In the genomic region with DNA sequence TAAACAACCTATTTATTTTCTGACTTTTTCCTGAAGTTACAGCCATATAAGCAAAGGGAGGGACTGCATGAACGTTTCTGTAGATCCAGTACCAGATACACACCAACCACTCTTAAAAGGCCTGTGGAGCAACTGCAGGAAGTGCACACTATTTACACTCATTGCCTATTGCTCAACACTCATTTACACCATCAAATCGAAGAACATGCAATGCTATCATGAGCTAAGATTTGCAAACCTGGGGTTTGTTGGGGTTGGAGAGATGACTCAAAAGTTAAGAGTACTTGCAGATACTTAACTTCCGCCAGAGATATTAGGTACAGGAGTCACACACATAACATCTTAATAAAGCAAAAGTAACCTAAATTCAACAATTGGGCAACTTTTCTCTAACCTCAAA, we compare ENCODE assay signal across 29 mouse cellular contexts.
A peak's percentile ranks its signal among the peaks of the same experiment; 100 is the strongest.
DNase-seq lines count a peak whose midpoint lies in the region; ATAC-seq and TF ChIP-seq lines count a peak whose summit lies in the region.
"Had no signal": no experiment of that assay in that cellular context is flagged by ENCODE, and none has a peak within 500 bp of the region (broad histone marks: within the 10 kb centered on the region; RNA-seq: fewer than 3 reads in every experiment).

No protein-coding gene starts in this region.

- H3K4me3 ChIP-seq in liver, adult 2 months (ENCODE audit: insufficient read depth, low read depth, low read length), result no peak overlapping the region
- no peak overlapping the region for H3K4me3 ChIP-seq in liver, embryonic 12.5 days
- no peak overlapping the region for H3K4me3 ChIP-seq in liver, postnatal 0 days (ENCODE audit: low read depth, low read length)
- H3K4me3 ChIP-seq: embryonic facial prominence, embryonic 13.5 days; forebrain, embryonic 12.5 days; hindbrain, embryonic 15.5 days; layer of hippocampus, adult 2 months had no signal

- whole genome bisulfite sequencing in liver, adult 2 months, result 26% methylated on average over 3 of the region's 3 CpGs
- 38% methylated on average over 3 of the region's 3 CpGs for WGBS in liver, embryonic 12.5 days (ENCODE audit: insufficient replicate concordance)
- WGBS in liver, postnatal 0 days (ENCODE audit: insufficient replicate concordance), result 32% methylated on average over 3 of the region's 3 CpGs

- H3K4me1 ChIP-seq in liver, adult 2 months (ENCODE audit: control insufficient read depth, insufficient read depth, low read length), result peaks cover 7% of the 10 kb centered on the region
- peaks cover 22% of the 10 kb centered on the region; the same call in 1 of the 2 replicates for H3K4me1 ChIP-seq in liver, embryonic 12.5 days
- H3K4me1 ChIP-seq in liver, postnatal 0 days (ENCODE audit: insufficient read depth), result peaks cover 20% of the 10 kb centered on the region; the same call in 1 of the 2 replicates
- H3K4me1 ChIP-seq: embryonic facial prominence, embryonic 13.5 days; forebrain, embryonic 12.5 days; hindbrain, embryonic 15.5 days had no signal

- H3K4me2 ChIP-seq in liver, embryonic 12.5 days, result no peak overlapping the region
- H3K4me2 ChIP-seq in liver, postnatal 0 days (ENCODE audit: low read depth, low read length), result no peak overlapping the region; the same call in 1 of the 2 replicates
- H3K4me2 ChIP-seq: embryonic facial prominence, embryonic 13.5 days; forebrain, embryonic 12.5 days; heart, embryonic 11.5 days; hindbrain, embryonic 15.5 days; lung, embryonic 14.5 days; midbrain, embryonic 11.5 days had no signal

- H3K9ac ChIP-seq in liver, adult 2 months (ENCODE audit: low read depth, low read length), result no peak overlapping the region
- no peak overlapping the region for H3K9ac ChIP-seq in liver, embryonic 12.5 days
- no peak overlapping the region for H3K9ac ChIP-seq in liver, postnatal 0 days (replicated peaks)
- H3K9ac ChIP-seq: embryonic facial prominence, embryonic 13.5 days; forebrain, embryonic 12.5 days; forebrain, postnatal 0 days; hindbrain, embryonic 15.5 days; lung, embryonic 14.5 days had no signal

- no peak for TF ChIP-seq POLR2A in liver, adult 2 months (IDR thresholded peaks at IDR 0.05; ENCODE audit: extremely low read depth, insufficient read depth, low read length)

- no peaks in the 10 kb centered on the region for H3K27me3 ChIP-seq in liver, adult 2 months (ENCODE audit: control insufficient read depth, insufficient read depth, low read length)
- no peaks in the 10 kb centered on the region for H3K27me3 ChIP-seq in liver, embryonic 12.5 days (replicated peaks)
- H3K27me3 ChIP-seq in liver, postnatal 0 days (ENCODE audit: insufficient read depth, low read length), result no peaks in the 10 kb centered on the region
- H3K27me3 ChIP-seq: embryonic facial prominence, embryonic 13.5 days; forebrain, embryonic 12.5 days; hindbrain, embryonic 15.5 days had no signal

- DNase-seq in liver, adult 2 months (ENCODE audit: extremely low read depth, low read depth, low spot score), result peak; percentile 71
- peak; percentile 41 for DNase-seq in lung, postnatal 36 days
- no peak for DNase-seq in lung, postnatal 10 days
- no peak for DNase-seq in liver, postnatal 0 days
- no peak for DNase-seq in thymus, postnatal 25 days
- DNase-seq in layer of hippocampus, postnatal 14 days (ENCODE audit: low spot score in 2 of 2), result no peak
- no peak for DNase-seq in thymus, postnatal 10 days (ENCODE audit: low spot score in 2 of 2)
- DNase-seq: adrenal gland, postnatal 14 days; cerebellum, adult 11-12 months; cerebellum, adult 9-11 months; forebrain, postnatal 0 days; gastrocnemius, postnatal 10 days; heart, adult 11 months; heart, postnatal 4 days; kidney, adult 2 months; kidney, postnatal 36 days; left cerebral cortex, postnatal 4 days; lung, embryonic 14.5 days; right cerebral cortex, adult 18-20 months had no signal

- no peak overlapping the region for H3K27ac ChIP-seq in liver, adult 2 months (replicated peaks; ENCODE audit: insufficient read depth, low read depth, low read length)
- no peak overlapping the region for H3K27ac ChIP-seq in liver, embryonic 12.5 days
- H3K27ac ChIP-seq in liver, postnatal 0 days (ENCODE audit: low read depth), result no peak overlapping the region
- H3K27ac ChIP-seq: embryonic facial prominence, embryonic 13.5 days; forebrain, embryonic 12.5 days; hindbrain, embryonic 15.5 days; layer of hippocampus, adult 2 months had no signal

- H3K36me3 ChIP-seq in liver, adult 2 months (ENCODE audit: control insufficient read depth, insufficient read depth, low read length), result no peaks in the 10 kb centered on the region
- H3K36me3 ChIP-seq in liver, embryonic 12.5 days, result no peaks in the 10 kb centered on the region
- H3K36me3 ChIP-seq in liver, postnatal 0 days (replicated peaks; ENCODE audit: insufficient read depth, low read length), result no peaks in the 10 kb centered on the region
- H3K36me3 ChIP-seq: embryonic facial prominence, embryonic 13.5 days; forebrain, embryonic 12.5 days; hindbrain, embryonic 15.5 days had no signal

- no peak for TF ChIP-seq CTCF in liver, adult 2 months (IDR thresholded peaks at IDR 0.05; ENCODE audit: low read depth, low read length)
- no peak for TF ChIP-seq CTCF in liver, postnatal 0 days (IDR thresholded peaks at IDR 0.05; ENCODE audit: low read depth)

- TF ChIP-seq EP300 in liver, postnatal 0 days (IDR thresholded peaks at IDR 0.05; ENCODE audit: low read depth), result no peak

- H3K9me3 ChIP-seq in liver, embryonic 12.5 days (replicated peaks), result no peaks in the 10 kb centered on the region
- H3K9me3 ChIP-seq in liver, postnatal 0 days (ENCODE audit: low read length), result no peaks in the 10 kb centered on the region
- H3K9me3 ChIP-seq: embryonic facial prominence, embryonic 13.5 days; forebrain, embryonic 12.5 days; hindbrain, embryonic 15.5 days had no signal

- no peak for ATAC-seq in liver, embryonic 12.5 days
- ATAC-seq in liver, postnatal 0 days, result peak; percentile 84
- ATAC-seq: CD4-positive, CD25-positive, alpha-beta regulatory T cell, adult 4 months; forebrain, postnatal 0 days; inflammation-experienced regulatory T-cells, adult 6 months; midbrain, embryonic 16.5 days had no signal

- no peaks in the 10 kb centered on the region for H3K79me2 ChIP-seq in liver, adult 2 months (ENCODE audit: control insufficient read depth, insufficient read depth, low read length)

Comparison
In these comparisons a context has a peak if more than half of its experiments do, and no peak if none do; other contexts are left out.
1. DNase-seq: peak in liver, adult 2 months (single experiment) and lung, postnatal 36 days (single experiment); none in lung, postnatal 10 days (single experiment), liver, postnatal 0 days (single experiment), thymus, postnatal 25 days (single experiment), layer of hippocampus, postnatal 14 days (0 of 2) and thymus, postnatal 10 days (0 of 2).